Mouse (Mus musculus): Measurements from ENCODE around the gene 4933406M09Rik.
A peak's percentile ranks its signal among the peaks of the same experiment; 100 is the strongest.

- TF ChIP-seq POLR2A (IDR thresholded peaks at IDR 0.05; ENCODE audit: insufficient read depth, low read depth, low read length), result peak; percentile 96
- TF ChIP-seq CTCF (IDR thresholded peaks at IDR 0.05; ENCODE audit: insufficient read depth, low read depth, low read length), result no peak
Measured at GRCm38 (mm10) chr1:134361857-134362212, 23.9 kb upstream of the 4933406M09Rik start, which contains the start of gene Tmem183a.

Data from olfactory bulb, adult 2 months (tissue).